Comparison of ENCODE assay signal across 8 mouse cellular contexts in the genomic region with DNA sequence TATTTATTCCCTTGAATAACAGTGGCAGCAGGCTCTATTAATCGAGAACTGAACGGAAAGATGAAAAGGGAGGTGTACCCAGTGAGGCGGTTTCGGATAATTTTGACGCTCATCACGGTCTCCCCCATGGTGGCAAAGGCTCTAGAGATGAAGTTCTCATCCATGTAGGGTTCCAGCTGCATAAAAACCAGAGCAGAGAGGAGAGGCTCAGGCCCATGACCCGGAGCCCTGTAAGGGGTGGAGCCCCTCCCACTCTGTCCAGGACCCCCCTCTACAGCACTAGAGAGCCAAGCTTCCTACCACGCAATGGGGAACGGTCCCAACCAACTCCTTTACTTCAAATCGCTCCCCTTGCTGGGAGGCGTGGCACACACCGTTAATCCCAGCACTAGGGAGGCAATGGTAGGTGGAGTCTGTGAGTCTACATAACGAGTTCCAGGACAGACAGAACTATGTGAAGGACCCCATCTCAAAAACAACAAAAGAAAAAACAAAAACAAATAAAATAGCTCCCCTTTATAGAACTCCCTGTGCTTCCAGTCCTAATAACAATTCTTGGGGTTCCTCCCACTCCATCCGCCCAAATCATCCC. TPM values are rescaled to one million over a fixed set of nuclear protein-coding genes. Genes with fewer than 3 reads are reported as not detected.
DNase-seq lines count a peak whose midpoint lies in the region; ATAC-seq lines count a peak whose summit lies in the region.

No protein-coding gene starts in this region.

- peaks cover 54% of the 10 kb centered on the region for H3K36me3 ChIP-seq in erythroblast, embryonic 14.5 days (ENCODE audit: control insufficient read depth)
- peaks cover 9% of the 10 kb centered on the region; the same call in 1 of the 2 replicates for H3K36me3 ChIP-seq in forebrain, embryonic 11.5 days (ENCODE audit: control insufficient read depth, insufficient read depth, low read length)
- H3K36me3 ChIP-seq in liver, embryonic 11.5 days (ENCODE audit: control insufficient read depth, insufficient read depth, low read length): peaks cover 22% of the 10 kb centered on the region

- no peaks in the 10 kb centered on the region for H3K27me3 ChIP-seq in erythroblast, embryonic 14.5 days (ENCODE audit: control insufficient read depth)
- H3K27me3 ChIP-seq in forebrain, embryonic 11.5 days (ENCODE audit: control insufficient read depth, insufficient read depth, low read length): no peaks in the 10 kb centered on the region
- no peaks in the 10 kb centered on the region for H3K27me3 ChIP-seq in liver, embryonic 11.5 days (replicated peaks; ENCODE audit: control insufficient read depth, insufficient read depth, low read length)

- H3K4me1 ChIP-seq in erythroblast, embryonic 14.5 days (ENCODE audit: control insufficient read depth): peaks cover 36% of the 10 kb centered on the region
- H3K4me1 ChIP-seq in forebrain, embryonic 11.5 days (replicated peaks; ENCODE audit: control insufficient read depth, insufficient read depth, low read length): peaks cover 4% of the 10 kb centered on the region
- H3K4me1 ChIP-seq in liver, embryonic 11.5 days (replicated peaks; ENCODE audit: control insufficient read depth, insufficient read depth, low read length): peaks cover 8% of the 10 kb centered on the region

- no peaks in the 10 kb centered on the region for H3K9me3 ChIP-seq in erythroblast, embryonic 14.5 days (ENCODE audit: control insufficient read depth, low read length)
- H3K9me3 ChIP-seq in forebrain, embryonic 11.5 days (ENCODE audit: control insufficient read depth, low read length): no peaks in the 10 kb centered on the region
- no peaks in the 10 kb centered on the region for H3K9me3 ChIP-seq in liver, embryonic 11.5 days (ENCODE audit: control insufficient read depth, low read length)

- WGBS in forebrain, embryonic 11.5 days: 44% methylated on average over 14 of the region's 14 CpGs
- 43% methylated on average over 14 of the region's 14 CpGs for WGBS in liver, embryonic 11.5 days

- no peak for ATAC-seq in erythroblast, adult 5-6 weeks (replicated peaks; ENCODE audit: low FRiP score, poor library complexity, severe bottlenecking)
- no peak for ATAC-seq in forebrain, embryonic 11.5 days (replicated peaks; ENCODE audit: low FRiP score)
- ATAC-seq in liver, embryonic 11.5 days (replicated peaks; ENCODE audit: low FRiP score): peak; percentile 15; the same call in 1 of the 2 replicates

- H3K9ac ChIP-seq in forebrain, embryonic 11.5 days (ENCODE audit: low read length): peak overlapping the region; percentile 92
- peak overlapping the region; percentile 87 for H3K9ac ChIP-seq in liver, embryonic 11.5 days (ENCODE audit: low read depth, low read length)

- DNase-seq in 3T3-L1 (ENCODE audit: low read depth, low spot score): peak; percentile 12
- DNase-seq in forebrain, embryonic 11.5 days (ENCODE audit: low spot score): no peak
- DNase-seq in liver, embryonic 11.5 days (ENCODE audit: low spot score): no peak
- no peak for DNase-seq in urinary bladder, adult 2 months (ENCODE audit: low spot score)
- no peak for DNase-seq in frontal cortex, adult 2 months (ENCODE audit: extremely low spot score in 1 of 2, low spot score in 1 of 2)
- DNase-seq in gastrocnemius, adult 18-20 months (ENCODE audit: low spot score): no peak

- H3K27ac ChIP-seq in forebrain, embryonic 11.5 days (ENCODE audit: low read depth, low read length): no peak overlapping the region
- no peak overlapping the region; the same call in 1 of the 2 replicates for H3K27ac ChIP-seq in liver, embryonic 11.5 days (ENCODE audit: low read depth, low read length)

- peak overlapping the region; percentile 71 for H3K4me3 ChIP-seq in erythroblast, embryonic 14.5 days (replicated peaks)
- H3K4me3 ChIP-seq in forebrain, embryonic 11.5 days (ENCODE audit: low read depth, low read length): peak overlapping the region; percentile 70
- H3K4me3 ChIP-seq in liver, embryonic 11.5 days (ENCODE audit: low read depth, low read length): peak overlapping the region; percentile 70

- H3K4me2 ChIP-seq in forebrain, embryonic 11.5 days (ENCODE audit: low read depth, low read length, severe bottlenecking): peak overlapping the region; percentile 81
- H3K4me2 ChIP-seq in liver, embryonic 11.5 days: peak overlapping the region; percentile 92

RNA-seq across cellular contexts. Expression of a gene that starts 0.9 kb away (rescaled TPM):
- polyA plus RNA-seq in erythroblast, embryonic 14.5 days (2012): 1.7 and 2.4 TPM in 2 replicates
- total RNA-seq in erythroblast, adult 5-6 weeks (2015; ENCODE audit: low replicate concordance): 11.9 and 12.5 TPM in 2 replicates
- total RNA-seq in erythroblast, adult 5-6 weeks (2017; ENCODE audit: low replicate concordance): 12.4 and 13.2 TPM in 2 replicates
- polyA plus RNA-seq in forebrain, embryonic 11.5 days (2014; fragmentation: Nextera tagmentation; extraction: Ambion mirVana): 88.9 and 89.5 TPM in 2 replicates
- polyA plus RNA-seq in liver, embryonic 11.5 days (2014; fragmentation: Nextera tagmentation; extraction: Ambion mirVana): 80.1 and 89.3 TPM in 2 replicates
- 12.3 and 22.9 TPM in 2 replicates for polyA plus RNA-seq in urinary bladder, adult 2 months (2012; rRNA removed)
- polyA plus RNA-seq in frontal cortex, adult 2 months (2012; rRNA removed): 17.4 and 18.4 TPM in 2 replicates
- 10 to 100 TPM in 1 of 2 experiments, 1 to 10 TPM in 1; 9.9 to 11.4 TPM for total RNA-seq in gastrocnemius, adult 18-20 months (2021)

RNA-seq across cellular contexts. Expression of a gene that starts 24.9 kb away (rescaled TPM):
- 4.3 and 4.4 TPM in 2 replicates for polyA plus RNA-seq in erythroblast, embryonic 14.5 days (2012)
- total RNA-seq in erythroblast, adult 5-6 weeks (2015; ENCODE audit: low replicate concordance): 5.6 and 16.1 TPM in 2 replicates
- total RNA-seq in erythroblast, adult 5-6 weeks (2017; ENCODE audit: low replicate concordance): 12.4 and 17.8 TPM in 2 replicates
- polyA plus RNA-seq in forebrain, embryonic 11.5 days (2014; fragmentation: Nextera tagmentation; extraction: Ambion mirVana): 93.2 and 103 TPM in 2 replicates
- 99.8 and 105 TPM in 2 replicates for polyA plus RNA-seq in liver, embryonic 11.5 days (2014; fragmentation: Nextera tagmentation; extraction: Ambion mirVana)
- 7.5 and 8.7 TPM in 2 replicates for polyA plus RNA-seq in urinary bladder, adult 2 months (2012; rRNA removed)
- polyA plus RNA-seq in frontal cortex, adult 2 months (2012; rRNA removed): 9.5 and 11.1 TPM in 2 replicates
- total RNA-seq in gastrocnemius, adult 18-20 months (2021): 1 to 10 TPM; 5.6 to 7.7 TPM

RNA-seq across cellular contexts. Expression of a gene that starts 25.3 kb away (rescaled TPM):
- 0.05 TPM in 1 of 2 replicates, not detected in the other for polyA plus RNA-seq in erythroblast, embryonic 14.5 days (2012)
- not detected in 2 replicates for total RNA-seq in erythroblast, adult 5-6 weeks (2015; ENCODE audit: low replicate concordance)
- not detected in 2 replicates for total RNA-seq in erythroblast, adult 5-6 weeks (2017; ENCODE audit: low replicate concordance)
- polyA plus RNA-seq in forebrain, embryonic 11.5 days (2014; fragmentation: Nextera tagmentation; extraction: Ambion mirVana): 1.1 and 1.2 TPM in 2 replicates
- polyA plus RNA-seq in liver, embryonic 11.5 days (2014; fragmentation: Nextera tagmentation; extraction: Ambion mirVana): 0.75 and 1.5 TPM in 2 replicates
- polyA plus RNA-seq in urinary bladder, adult 2 months (2012; rRNA removed): 2.3 and 3.6 TPM in 2 replicates
- 2.8 and 3.9 TPM in 2 replicates for polyA plus RNA-seq in frontal cortex, adult 2 months (2012; rRNA removed)
- total RNA-seq in gastrocnemius, adult 18-20 months (2021): under 1 TPM in 1 of 2 experiments, not detected in 1; 0.31 TPM

RNA-seq across cellular contexts. Expression of a gene that starts 54.3 kb away (rescaled TPM):
- 4.6 and 6.2 TPM in 2 replicates for polyA plus RNA-seq in erythroblast, embryonic 14.5 days (2012)
- total RNA-seq in erythroblast, adult 5-6 weeks (2015; ENCODE audit: low replicate concordance): 10.2 and 13.0 TPM in 2 replicates
- total RNA-seq in erythroblast, adult 5-6 weeks (2017; ENCODE audit: low replicate concordance): 8.9 and 18.8 TPM in 2 replicates
- 66.8 and 68.0 TPM in 2 replicates for polyA plus RNA-seq in forebrain, embryonic 11.5 days (2014; fragmentation: Nextera tagmentation; extraction: Ambion mirVana)
- polyA plus RNA-seq in liver, embryonic 11.5 days (2014; fragmentation: Nextera tagmentation; extraction: Ambion mirVana): 80.2 and 83.8 TPM in 2 replicates
- polyA plus RNA-seq in urinary bladder, adult 2 months (2012; rRNA removed): 19.4 and 23.4 TPM in 2 replicates
- polyA plus RNA-seq in frontal cortex, adult 2 months (2012; rRNA removed): 16.7 and 17.9 TPM in 2 replicates
- total RNA-seq in gastrocnemius, adult 18-20 months (2021): 10 to 100 TPM; 34.4 to 37.3 TPM
